Mouse (Mus musculus): ENCODE measurements around the gene Shtn1.

Gene Shtn1

GRCm38 (mm10) chr19:59075472-59076101, at the start of gene Shtn1:
TSS of gene Shtn1 (minus strand) at chr19:59076100.
- DNase-seq: no peak

- DNase-seq: no peak
Measured at GRCm38 (mm10) chr19:59114152-59114551, 38.3 kb upstream of the Shtn1 start.

- no peak for DNase-seq
Measured at GRCm38 (mm10) chr19:59109937-59110336, 34.0 kb upstream of the Shtn1 start.

GRCm38 (mm10) chr19:59098315-59098714, 22.4 kb upstream of the Shtn1 start:
- no peak for DNase-seq

- no peak for DNase-seq
Measured at GRCm38 (mm10) chr19:59092295-59092694, 16.4 kb upstream of the Shtn1 start.

- no peak for DNase-seq
Measured at GRCm38 (mm10) chr19:59090337-59090736, 14.4 kb upstream of the Shtn1 start.

GRCm38 (mm10) chr19:59084296-59084695, 8.4 kb upstream of the Shtn1 start:
- DNase-seq: no peak

GRCm38 (mm10) chr19:59076131-59076530, 231 bp upstream of the Shtn1 start:
- no peak for DNase-seq

- DNase-seq: no peak
Measured at GRCm38 (mm10) chr19:59074841-59075471, 944 bp downstream of the Shtn1 start.

- no peak for DNase-seq
Measured at GRCm38 (mm10) chr19:59074381-59074780, 1.5 kb downstream of the Shtn1 start.

GRCm38 (mm10) chr19:59073006-59073405, 2.9 kb downstream of the Shtn1 start:
- DNase-seq: no peak

GRCm38 (mm10) chr19:59071979-59072378, 3.9 kb downstream of the Shtn1 start:
- no peak for DNase-seq

- no peak for DNase-seq
Measured at GRCm38 (mm10) chr19:59071396-59071795, 4.5 kb downstream of the Shtn1 start.

- no peak for DNase-seq
Measured at GRCm38 (mm10) chr19:59067652-59068051, 8.2 kb downstream of the Shtn1 start.

GRCm38 (mm10) chr19:59066670-59067069, 9.2 kb downstream of the Shtn1 start:
- DNase-seq: no peak

GRCm38 (mm10) chr19:59066115-59066514, 9.8 kb downstream of the Shtn1 start:
- no peak for DNase-seq

GRCm38 (mm10) chr19:59064616-59065015, 11.3 kb downstream of the Shtn1 start:
- DNase-seq: no peak

- DNase-seq: no peak
Measured at GRCm38 (mm10) chr19:59063568-59063967, 12.3 kb downstream of the Shtn1 start.

GRCm38 (mm10) chr19:59058105-59058504, 17.8 kb downstream of the Shtn1 start:
- no peak for DNase-seq

- no peak for DNase-seq
Measured at GRCm38 (mm10) chr19:59057366-59057765, 18.5 kb downstream of the Shtn1 start.

GRCm38 (mm10) chr19:59054632-59054951, 21.3 kb downstream of the Shtn1 start:
- no peak for DNase-seq

GRCm38 (mm10) chr19:59053931-59054631, 21.8 kb downstream of the Shtn1 start:
- DNase-seq: no peak

- DNase-seq: no peak
Measured at GRCm38 (mm10) chr19:59052783-59053490, 23.0 kb downstream of the Shtn1 start.

GRCm38 (mm10) chr19:59052053-59052452, 23.8 kb downstream of the Shtn1 start:
- no peak for DNase-seq
